Mouse (Mus musculus) lung, postnatal 0 days (tissue): ENCODE measurements at regions not wholly inside any gene's neighbourhood (a gene's known extent, or its start where the extent isn't known, plus 50 kb on each side); places are given as distances from the start of the nearest gene placed in this dataset.

ENCODE experiments used
- CTCF ChIP-seq: IDR thresholded peaks from 2 replicates; pipeline ENCODE4 v1.5.1; 2016; ENCODE audit warnings: antibody characterized with exemption, mild to moderate bottlenecking
- EP300 ChIP-seq: IDR thresholded peaks from 2 replicates; pipeline ENCODE4 v1.6.1; 2016; ENCODE audit warnings: antibody characterized with exemption, mild to moderate bottlenecking, control low read depth

DNA sequence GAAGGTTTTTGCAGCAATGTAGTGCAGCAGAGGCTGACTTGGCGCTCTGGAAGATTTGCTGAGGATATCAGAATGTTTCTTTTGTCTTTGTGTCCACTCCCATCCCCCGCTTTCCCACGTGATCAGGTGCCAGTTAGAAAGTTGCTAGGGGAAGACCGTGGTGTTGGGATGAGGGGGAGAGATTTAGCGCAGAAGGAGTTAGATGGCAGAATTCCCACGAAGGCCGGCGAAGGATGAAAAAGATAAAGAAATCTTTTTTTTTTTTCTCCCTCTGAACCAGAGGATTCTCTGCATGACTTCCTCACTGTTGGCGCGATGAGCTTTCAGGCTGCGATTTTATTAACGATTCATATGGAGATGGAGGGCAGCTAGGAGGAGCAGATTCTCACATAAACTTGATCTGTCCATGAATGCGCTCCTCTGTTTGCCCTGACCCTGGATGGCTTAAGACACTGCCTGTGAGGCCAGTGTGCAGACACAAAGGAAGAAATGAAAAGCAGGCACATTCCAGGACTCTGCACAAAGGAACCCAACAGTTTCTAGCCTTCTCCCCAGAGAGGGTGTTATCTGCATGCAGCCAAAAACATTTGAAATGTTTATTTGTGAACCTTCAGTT is 201.5 kb downstream of the Gm11146 start:
- TF ChIP-seq CTCF (no peak), EP300 (no peak)
